Mouse (Mus musculus) E14TG2a.4 (cell line): ENCODE data around the gene Acox2.

Experiments used
- CTCF ChIP-seq: conservative IDR thresholded peaks from 2 replicates; pipeline ENCODE4 v1.5.1; 2014; ENCODE audit warnings: low read length
- POU5F1 ChIP-seq: IDR thresholded peaks from 2 replicates; pipeline ENCODE4 v1.6.1; 2014; ENCODE audit warnings: low read length, borderline replicate concordance

- no peak for TF ChIP-seq CTCF
- TF ChIP-seq POU5F1 = no peak
Measured at GRCm38 (mm10) chr14:8213803-8214224, 45.3 kb downstream of the Acox2 start, which contains the start of gene Kctd6.
